Mouse (Mus musculus): ENCODE data around the gene Hist1h4m. TPM values are rescaled to one million over a fixed set of nuclear protein-coding genes. Genes with fewer than 3 reads are reported as not detected.

Gene Hist1h4m
- total RNA-seq (2023), result 1,000 to 10,000 TPM; 1,420 to 1,801 TPM

DNA sequence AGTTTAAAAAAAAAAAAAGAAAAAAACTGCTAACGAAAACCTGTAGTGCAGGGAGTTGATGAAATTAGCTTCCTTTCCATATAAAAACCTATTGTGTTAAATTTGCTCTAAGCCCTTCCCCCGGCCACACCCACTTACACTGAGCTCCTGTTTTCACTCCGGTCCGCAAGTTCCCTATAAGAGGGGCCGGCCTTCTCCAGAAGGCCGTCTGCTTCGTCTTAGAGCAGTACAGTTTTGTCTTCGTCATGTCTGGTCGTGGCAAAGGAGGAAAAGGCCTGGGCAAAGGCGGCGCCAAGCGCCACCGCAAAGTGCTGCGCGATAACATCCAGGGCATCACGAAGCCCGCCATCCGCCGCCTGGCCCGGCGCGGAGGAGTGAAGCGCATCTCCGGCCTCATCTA, at the start of gene Hist1h4m:
TSS of gene Hist1h4m (plus strand) at position 208 of the 400 bp plus-strand sequence.

GRCm38 (mm10) chr13:21779767-21780731, 31.5 kb upstream of the Hist1h4m start, which contains the start of gene Hist1h1b:
Gene Hist1h1b, minus strand, starts transcription at chr13:21780625.

DNA sequence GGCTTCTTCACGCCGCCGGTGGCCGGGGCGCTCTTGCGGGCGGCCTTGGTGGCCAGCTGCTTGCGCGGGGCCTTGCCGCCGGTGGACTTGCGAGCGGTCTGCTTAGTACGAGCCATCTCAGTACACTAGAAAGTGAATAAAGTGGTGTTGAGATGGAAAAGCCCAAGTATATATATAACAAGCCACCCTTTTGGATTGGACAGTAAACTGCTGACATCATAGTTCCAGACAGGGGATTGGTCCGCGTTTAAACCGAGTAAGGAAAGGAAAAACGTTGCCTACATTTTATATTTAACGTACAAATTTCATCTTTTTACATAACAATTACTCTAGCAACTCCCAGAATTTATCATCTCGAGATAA, 28.3 kb upstream of the Hist1h4m start, which contains the start of gene Hist1h3i:
TSS of gene Hist1h3i (minus strand) at position 116 of the 363 bp plus-strand sequence.

DNA sequence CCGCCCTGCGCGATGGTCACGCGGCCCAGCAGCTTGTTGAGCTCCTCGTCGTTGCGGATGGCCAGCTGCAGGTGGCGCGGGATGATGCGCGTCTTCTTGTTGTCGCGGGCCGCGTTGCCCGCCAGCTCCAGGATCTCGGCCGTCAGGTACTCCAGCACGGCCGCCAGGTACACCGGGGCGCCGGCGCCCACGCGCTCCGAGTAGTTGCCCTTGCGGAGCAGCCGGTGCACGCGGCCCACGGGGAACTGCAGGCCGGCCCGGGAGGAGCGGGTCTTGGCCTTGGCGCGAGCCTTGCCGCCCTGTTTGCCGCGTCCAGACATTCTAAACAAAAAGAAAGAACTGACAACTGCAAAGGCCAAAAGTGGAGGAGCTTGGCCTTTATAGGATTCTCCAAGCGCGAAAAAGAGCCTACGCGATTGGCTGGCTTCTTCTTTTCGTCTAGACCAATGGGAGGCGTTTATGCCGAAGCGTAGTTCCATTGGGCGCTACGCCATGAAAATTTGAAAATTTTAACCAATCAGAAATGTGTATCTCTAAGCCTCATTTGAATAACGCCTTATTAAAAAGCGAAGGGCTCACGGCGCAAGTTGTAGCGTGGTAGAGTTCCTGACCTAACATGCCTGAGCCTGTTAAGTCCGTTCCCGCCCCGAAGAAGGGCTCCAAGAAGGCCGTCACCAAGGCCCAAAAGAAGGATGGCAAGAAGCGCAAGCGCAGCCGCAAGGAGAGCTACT, 24.5 kb upstream of the Hist1h4m start, which contains the start of the genes Hist1h2an and Hist1h2bp:
TSS of gene Hist1h2an (minus strand) at position 320 of the 731 bp plus-strand sequence.
TSS of gene Hist1h2bp (plus strand) at position 563 of the 731 bp plus-strand sequence.

GRCm38 (mm10) chr13:21810073-21810472, 1.5 kb upstream of the Hist1h4m start, which contains the start of the genes Hist1h2bq and Hist1h2ao:
Gene Hist1h2bq, minus strand, starts transcription at chr13:21810197.
Gene Hist1h2ao, plus strand, starts transcription at chr13:21810465.

DNA sequence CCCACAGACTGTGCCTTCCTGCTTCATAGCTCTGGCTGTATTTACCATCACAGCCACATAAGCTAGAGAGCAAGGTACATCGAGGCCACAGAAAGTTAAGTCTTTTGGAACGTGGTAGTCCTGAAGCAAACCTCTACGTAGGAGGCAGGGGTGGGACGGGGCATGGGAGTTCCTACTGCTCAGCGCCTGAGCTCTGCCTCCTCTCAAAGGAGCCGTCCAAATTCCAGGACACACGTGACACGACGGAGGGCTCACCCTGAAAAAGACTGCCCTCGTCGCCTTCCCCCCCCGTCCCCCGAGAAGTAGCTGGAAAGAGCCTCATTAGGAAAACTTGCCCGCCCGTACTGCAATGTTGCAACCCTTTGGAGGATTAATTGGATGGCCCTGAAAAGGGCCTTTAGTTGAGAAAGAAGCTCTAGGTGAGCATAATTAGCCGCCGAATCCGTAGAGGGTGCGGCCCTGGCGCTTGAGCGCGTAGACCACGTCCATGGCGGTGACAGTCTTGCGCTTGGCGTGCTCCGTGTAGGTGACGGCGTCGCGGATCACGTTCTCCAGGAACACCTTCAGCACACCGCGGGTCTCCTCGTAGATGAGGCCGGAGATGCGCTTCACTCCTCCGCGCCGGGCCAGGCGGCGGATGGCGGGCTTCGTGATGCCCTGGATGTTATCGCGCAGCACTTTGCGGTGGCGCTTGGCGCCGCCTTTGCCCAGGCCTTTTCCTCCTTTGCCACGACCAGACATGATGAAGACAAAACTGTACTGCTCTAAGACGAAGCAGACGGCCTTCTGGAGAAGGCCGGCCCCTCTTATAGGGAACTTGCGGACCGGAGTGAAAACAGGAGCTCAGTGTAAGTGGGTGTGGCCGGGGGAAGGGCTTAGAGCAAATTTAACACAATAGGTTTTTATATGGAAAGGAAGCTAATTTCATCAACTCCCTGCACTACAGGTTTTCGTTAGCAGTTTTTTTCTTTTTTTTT, 20.2 kb downstream of the Hist1h4m start, which contains the start of gene Hist1h4n:
TSS of gene Hist1h4n (minus strand) at position 779 of the 977 bp plus-strand sequence.

GRCm38 (mm10) chr13:21833461-21833860, 21.9 kb downstream of the Hist1h4m start, which contains the start of the genes Hist1h2ap and Hist1h2br:
Gene Hist1h2ap, minus strand, starts transcription at chr13:21833507.
Gene Hist1h2br, plus strand, starts transcription at chr13:21833743.

Other genes starting within 250 kb of the Hist1h4m start
- gene Olfr1364, start 230.0 kb upstream of the Hist1h4m start, total RNA-seq (2023), result not detected
- not detected for gene Olfr1362, start 197.7 kb upstream of the Hist1h4m start, total RNA-seq (2023)
- gene Olfr11, start 169.2 kb upstream of the Hist1h4m start, total RNA-seq (2023), result not detected
- not detected for gene Olfr1361, start 148.4 kb upstream of the Hist1h4m start, total RNA-seq (2023)
- gene Olfr1360, start 134.3 kb upstream of the Hist1h4m start, total RNA-seq (2023), result not detected
- gene Olfr1359, start 113.6 kb upstream of the Hist1h4m start, total RNA-seq (2023), result not detected
- gene Hist1h2bl, start 95.6 kb upstream of the Hist1h4m start, total RNA-seq (2023), result 1,000 to 10,000 TPM; 1,112 to 1,155 TPM
- 100 to 1,000 TPM; 381 to 445 TPM for gene Hist1h2ai, start 95.3 kb upstream of the Hist1h4m start, total RNA-seq (2023)
- gene Hist1h3h, start 94.1 kb upstream of the Hist1h4m start, total RNA-seq (2023), result 1,000 to 10,000 TPM; 1,706 to 1,716 TPM
- gene Hist1h2bm, start 89.7 kb upstream of the Hist1h4m start, total RNA-seq (2023), result 100 to 1,000 TPM; 312 to 338 TPM
- 100 to 1,000 TPM; 189 to 204 TPM for gene Hist1h4j, start 76.7 kb upstream of the Hist1h4m start, total RNA-seq (2023)
- 1,000 to 10,000 TPM; 2,442 to 2,952 TPM for gene Hist1h4k, start 61.2 kb upstream of the Hist1h4m start, total RNA-seq (2023)
- 100 to 1,000 TPM; 484 to 517 TPM for gene Hist1h2ak, start 57.9 kb upstream of the Hist1h4m start, total RNA-seq (2023)
- gene Hist1h2bn, start 57.6 kb upstream of the Hist1h4m start, total RNA-seq (2023), result 100 to 1,000 TPM; 773 to 822 TPM
- 100 to 1,000 TPM; 670 to 767 TPM for gene Hist1h1b, start 31.1 kb upstream of the Hist1h4m start, total RNA-seq (2023)
- gene Hist1h3i, start 28.4 kb upstream of the Hist1h4m start, total RNA-seq (2023), result 1,000 to 10,000 TPM; 1,415 to 1,653 TPM
- gene Hist1h2an, start 24.5 kb upstream of the Hist1h4m start, total RNA-seq (2023), result 100 to 1,000 TPM; 208 to 211 TPM
- 100 to 1,000 TPM; 541 to 563 TPM for gene Hist1h2bp, start 24.3 kb upstream of the Hist1h4m start, total RNA-seq (2023)
- 1,000 to 10,000 TPM; 1,187 to 1,287 TPM for gene Hist1h2bq, start 1.5 kb upstream of the Hist1h4m start, total RNA-seq (2023)
- gene Hist1h2ao, start 1.3 kb upstream of the Hist1h4m start, total RNA-seq (2023), result 1,000 to 10,000 TPM; 2,421 to 2,630 TPM
- gene Hist1h4n, start 20.4 kb downstream of the Hist1h4m start, total RNA-seq (2023), result 1,000 to 10,000 TPM in 1 of 2 experiments, 100 to 1,000 TPM in 1; 619 to 1,159 TPM
- 100 to 1,000 TPM; 551 to 589 TPM for gene Hist1h2ap, start 21.8 kb downstream of the Hist1h4m start, total RNA-seq (2023)
- gene Hist1h2br, start 22.0 kb downstream of the Hist1h4m start, total RNA-seq (2023), result 1,000 to 10,000 TPM; 1,190 to 1,308 TPM
- gene Zfp184, start 133.3 kb downstream of the Hist1h4m start, total RNA-seq (2023), result under 1 TPM; 0.35 to 0.60 TPM
- gene Pom121l2, start 169.4 kb downstream of the Hist1h4m start, total RNA-seq (2023), result not detected
- 1 to 10 TPM; 2.5 to 2.8 TPM for gene Prss16, start 198.0 kb downstream of the Hist1h4m start, total RNA-seq (2023)
- gene Hist1h2ah, start 223.8 kb downstream of the Hist1h4m start, total RNA-seq (2023), result 100 to 1,000 TPM; 501 to 521 TPM
- 1,000 to 10,000 TPM; 1,519 to 1,594 TPM for gene Hist1h2bk, start 224.1 kb downstream of the Hist1h4m start, total RNA-seq (2023)
- 100 to 1,000 TPM; 549 to 592 TPM for gene Hist1h4i, start 229.6 kb downstream of the Hist1h4m start, total RNA-seq (2023)
- gene Hist1h2ag, start 231.2 kb downstream of the Hist1h4m start, total RNA-seq (2023), result 1,000 to 10,000 TPM; 1,023 to 1,050 TPM
- gene Hist1h2bj, start 231.5 kb downstream of the Hist1h4m start, total RNA-seq (2023), result 1,000 to 10,000 TPM; 1,049 to 1,157 TPM

Measured in neutrophil, adult 83 days (primary cell).